Mouse (Mus musculus): ENCODE measurements around the gene Cyp2u1. TPM values are rescaled to one million over a fixed set of nuclear protein-coding genes. Genes with fewer than 3 reads are reported as not detected.

Gene Cyp2u1
- polyA plus RNA-seq, 1 experiment: 0.90 TPM

- peaks cover 7% of the 10 kb centered on the region for H3K9me3 ChIP-seq (replicated peaks; ENCODE audit: control insufficient read depth, insufficient read depth, low read length, poor library complexity, severe bottlenecking)
- TF ChIP-seq CTCF (IDR thresholded peaks at IDR 0.05; ENCODE audit: low read depth, low read length) (no peak), EP300 (IDR thresholded peaks at IDR 0.05; ENCODE audit: insufficient read depth, low read depth, low read length) (no peak), POLR2A (IDR thresholded peaks at IDR 0.05; ENCODE audit: insufficient read depth, low read length) (no peak)
- H3K4me3 ChIP-seq (ENCODE audit: low read depth, low read length): no peak overlapping the region
- H3K27me3 ChIP-seq (ENCODE audit: control insufficient read depth, insufficient read depth, low read length, poor library complexity, severe bottlenecking): no peaks in the 10 kb centered on the region
- no peak overlapping the region for H3K9ac ChIP-seq (ENCODE audit: low read depth, poor library complexity, severe bottlenecking)
- H3K36me3 ChIP-seq (ENCODE audit: control insufficient read depth, insufficient read depth, low read length, poor library complexity, severe bottlenecking): no peaks in the 10 kb centered on the region; the same call in 1 of the 2 replicates
- peaks cover 1% of the 10 kb centered on the region for H3K4me1 ChIP-seq (ENCODE audit: control insufficient read depth, insufficient read depth, low read length)
- H3K27ac ChIP-seq (ENCODE audit: insufficient read depth, low read length): no peak overlapping the region
These were observed 43.5 kb downstream of the Cyp2u1 start for GRCm38 (mm10) chr3:131259392-131259965.

- Histone ChIP-seq H3K4me1 (ENCODE audit: control insufficient read depth, insufficient read depth, low read length) (peaks cover 1% of the 10 kb centered on the region), H3K27ac (ENCODE audit: insufficient read depth, low read length) (no peak overlapping the region), H3K9ac (ENCODE audit: low read depth, poor library complexity, severe bottlenecking) (no peak overlapping the region), H3K4me3 (ENCODE audit: low read depth, low read length) (no peak overlapping the region), H3K36me3 (ENCODE audit: control insufficient read depth, insufficient read depth, low read length, poor library complexity, severe bottlenecking) (no peaks in the 10 kb centered on the region; the same call in 1 of the 2 replicates), H3K9me3 (replicated peaks; ENCODE audit: control insufficient read depth, insufficient read depth, low read length, poor library complexity, severe bottlenecking) (peaks cover 7% of the 10 kb centered on the region), H3K27me3 (ENCODE audit: control insufficient read depth, insufficient read depth, low read length, poor library complexity, severe bottlenecking) (no peaks in the 10 kb centered on the region)
- TF ChIP-seq CTCF (IDR thresholded peaks at IDR 0.05; ENCODE audit: low read depth, low read length) (no peak), POLR2A (IDR thresholded peaks at IDR 0.05; ENCODE audit: insufficient read depth, low read length) (no peak), EP300 (IDR thresholded peaks at IDR 0.05; ENCODE audit: insufficient read depth, low read depth, low read length) (no peak)
These were observed 44.1 kb downstream of the Cyp2u1 start for GRCm38 (mm10) chr3:131258921-131259320.

GRCm38 (mm10) chr3:131255399-131255981 lies 47.5 kb downstream of the Cyp2u1 start:
- H3K9ac ChIP-seq (ENCODE audit: low read depth, poor library complexity, severe bottlenecking): no peak overlapping the region
- H3K9me3 ChIP-seq (replicated peaks; ENCODE audit: control insufficient read depth, insufficient read depth, low read length, poor library complexity, severe bottlenecking): no peaks in the 10 kb centered on the region
- TF ChIP-seq CTCF (IDR thresholded peaks at IDR 0.05; ENCODE audit: low read depth, low read length) (no peak), EP300 (IDR thresholded peaks at IDR 0.05; ENCODE audit: insufficient read depth, low read depth, low read length) (no peak), POLR2A (IDR thresholded peaks at IDR 0.05; ENCODE audit: insufficient read depth, low read length) (no peak)
- no peak overlapping the region for H3K4me3 ChIP-seq (ENCODE audit: low read depth, low read length)
- H3K36me3 ChIP-seq (ENCODE audit: control insufficient read depth, insufficient read depth, low read length, poor library complexity, severe bottlenecking): no peaks in the 10 kb centered on the region
- no peak overlapping the region for H3K27ac ChIP-seq (ENCODE audit: insufficient read depth, low read length)
- H3K27me3 ChIP-seq (ENCODE audit: control insufficient read depth, insufficient read depth, low read length, poor library complexity, severe bottlenecking): no peaks in the 10 kb centered on the region
- H3K4me1 ChIP-seq (ENCODE audit: control insufficient read depth, insufficient read depth, low read length): peaks cover 1% of the 10 kb centered on the region

- Histone ChIP-seq H3K27me3 (ENCODE audit: control insufficient read depth, insufficient read depth, low read length, poor library complexity, severe bottlenecking) (no peaks in the 10 kb centered on the region), H3K27ac (ENCODE audit: insufficient read depth, low read length) (no peak overlapping the region), H3K4me3 (ENCODE audit: low read depth, low read length) (no peak overlapping the region), H3K36me3 (ENCODE audit: control insufficient read depth, insufficient read depth, low read length, poor library complexity, severe bottlenecking) (no peaks in the 10 kb centered on the region), H3K4me1 (ENCODE audit: control insufficient read depth, insufficient read depth, low read length) (peaks cover 1% of the 10 kb centered on the region), H3K9me3 (replicated peaks; ENCODE audit: control insufficient read depth, insufficient read depth, low read length, poor library complexity, severe bottlenecking) (no peaks in the 10 kb centered on the region), H3K9ac (ENCODE audit: low read depth, poor library complexity, severe bottlenecking) (no peak overlapping the region)
- TF ChIP-seq POLR2A (IDR thresholded peaks at IDR 0.05; ENCODE audit: insufficient read depth, low read length) (no peak), EP300 (IDR thresholded peaks at IDR 0.05; ENCODE audit: insufficient read depth, low read depth, low read length) (no peak), CTCF (IDR thresholded peaks at IDR 0.05; ENCODE audit: low read depth, low read length) (no peak)
These were observed 48.0 kb downstream of the Cyp2u1 start for GRCm38 (mm10) chr3:131254991-131255390.

- Histone ChIP-seq H3K4me1 (ENCODE audit: control insufficient read depth, insufficient read depth, low read length) (peaks cover 5% of the 10 kb centered on the region), H3K27me3 (ENCODE audit: control insufficient read depth, insufficient read depth, low read length, poor library complexity, severe bottlenecking) (no peaks in the 10 kb centered on the region), H3K9ac (ENCODE audit: low read depth, poor library complexity, severe bottlenecking) (no peak overlapping the region), H3K9me3 (replicated peaks; ENCODE audit: control insufficient read depth, insufficient read depth, low read length, poor library complexity, severe bottlenecking) (no peaks in the 10 kb centered on the region), H3K4me3 (ENCODE audit: low read depth, low read length) (no peak overlapping the region), H3K36me3 (ENCODE audit: control insufficient read depth, insufficient read depth, low read length, poor library complexity, severe bottlenecking) (no peaks in the 10 kb centered on the region; the same call in 1 of the 2 replicates), H3K27ac (ENCODE audit: insufficient read depth, low read length) (no peak overlapping the region)
- TF ChIP-seq POLR2A (IDR thresholded peaks at IDR 0.05; ENCODE audit: insufficient read depth, low read length) (no peak), CTCF (IDR thresholded peaks at IDR 0.05; ENCODE audit: low read depth, low read length) (no peak), EP300 (IDR thresholded peaks at IDR 0.05; ENCODE audit: insufficient read depth, low read depth, low read length) (no peak)
These were observed 51.4 kb downstream of the Cyp2u1 start for GRCm38 (mm10) chr3:131251601-131252000.

- Histone ChIP-seq H3K9me3 (replicated peaks; ENCODE audit: control insufficient read depth, insufficient read depth, low read length, poor library complexity, severe bottlenecking) (no peaks in the 10 kb centered on the region), H3K36me3 (ENCODE audit: control insufficient read depth, insufficient read depth, low read length, poor library complexity, severe bottlenecking) (no peaks in the 10 kb centered on the region; the same call in 1 of the 2 replicates), H3K4me1 (ENCODE audit: control insufficient read depth, insufficient read depth, low read length) (peaks cover 6% of the 10 kb centered on the region), H3K27ac (ENCODE audit: insufficient read depth, low read length) (no peak overlapping the region), H3K27me3 (ENCODE audit: control insufficient read depth, insufficient read depth, low read length, poor library complexity, severe bottlenecking) (no peaks in the 10 kb centered on the region), H3K4me3 (ENCODE audit: low read depth, low read length) (no peak overlapping the region), H3K9ac (ENCODE audit: low read depth, poor library complexity, severe bottlenecking) (no peak overlapping the region)
- TF ChIP-seq POLR2A (IDR thresholded peaks at IDR 0.05; ENCODE audit: insufficient read depth, low read length) (no peak), EP300 (IDR thresholded peaks at IDR 0.05; ENCODE audit: insufficient read depth, low read depth, low read length) (no peak), CTCF (IDR thresholded peaks at IDR 0.05; ENCODE audit: low read depth, low read length) (no peak)
These were observed 52.0 kb downstream of the Cyp2u1 start for GRCm38 (mm10) chr3:131250978-131251377.

Data from ES-Bruce4 (cell line).